Comparison of ENCODE assay signal across 39 mouse cellular contexts in the genomic region with DNA sequence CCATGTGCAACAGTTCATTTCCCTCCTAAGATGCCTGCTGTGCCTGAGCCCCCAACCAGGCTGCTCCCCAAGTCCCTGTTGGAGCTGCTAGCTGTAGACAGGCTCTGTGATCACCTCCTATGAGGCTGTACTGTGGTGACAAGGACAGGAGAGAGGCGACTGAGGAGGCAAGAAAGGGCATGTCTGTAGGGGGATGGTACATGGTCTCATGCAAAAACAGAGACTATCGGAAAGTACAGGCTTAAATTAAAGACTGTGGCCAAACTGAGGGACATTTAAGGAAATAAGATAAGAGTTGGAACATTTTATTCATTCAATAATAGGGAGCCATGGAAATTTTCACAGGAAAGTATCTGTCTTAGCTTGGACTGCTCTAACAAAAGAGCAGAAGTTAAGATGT. TPM values are rescaled to one million over a fixed set of nuclear protein-coding genes. Genes with fewer than 3 reads are reported as not detected.
"Had no signal": no experiment of that assay in that cellular context is flagged by ENCODE, and none has a peak within 500 bp of the region (broad histone marks: within the 10 kb centered on the region; RNA-seq: fewer than 3 reads in every experiment).

No protein-coding gene starts in this region.

- H3K4me3 ChIP-seq: heart, embryonic 12.5 days; heart, embryonic 13.5 days; heart, embryonic 15.5 days; hindbrain, embryonic 10.5 days; hindbrain, embryonic 12.5 days; hindbrain, embryonic 13.5 days; hindbrain, embryonic 15.5 days; intestine, embryonic 15.5 days; kidney, embryonic 15.5 days; layer of hippocampus, adult 2 months; left cerebral cortex, adult 2 months had no signal

- H3K27me3 ChIP-seq: heart, embryonic 12.5 days; heart, embryonic 15.5 days; hindbrain, embryonic 12.5 days; hindbrain, embryonic 13.5 days; hindbrain, embryonic 15.5 days; intestine, embryonic 15.5 days; kidney, embryonic 15.5 days had no signal

- DNase-seq: heart, postnatal 10 days; heart, postnatal 14 days; heart, postnatal 36 days; heart, postnatal 4 days; kidney, adult 11 months; kidney, adult 18-20 months; kidney, adult 2 months; kidney, adult 8-10 months; kidney, adult 9 months; kidney, postnatal 10 days; kidney, postnatal 14 days; kidney, postnatal 25 days; kidney, postnatal 36 days; kidney, postnatal 4 days; layer of hippocampus, adult 9-11 months; layer of hippocampus, postnatal 36 days had no signal

- H3K4me2 ChIP-seq: heart, embryonic 12.5 days; heart, embryonic 13.5 days; heart, embryonic 15.5 days; hindbrain, embryonic 12.5 days; hindbrain, embryonic 13.5 days; hindbrain, embryonic 14.5 days; hindbrain, embryonic 15.5 days; intestine, embryonic 15.5 days; kidney, embryonic 15.5 days had no signal

- H3K27ac ChIP-seq: heart, embryonic 13.5 days; heart, embryonic 15.5 days; hindbrain, embryonic 10.5 days; hindbrain, embryonic 12.5 days; hindbrain, embryonic 13.5 days; hindbrain, embryonic 14.5 days; hindbrain, embryonic 15.5 days; hindbrain, postnatal 0 days; intestine, embryonic 15.5 days; kidney, embryonic 15.5 days; kidney, postnatal 0 days; layer of hippocampus, adult 2 months; left cerebral cortex, adult 2 months had no signal

- H3K4me1 ChIP-seq: heart, embryonic 12.5 days; heart, embryonic 13.5 days; heart, embryonic 15.5 days; intestine, embryonic 15.5 days; kidney, embryonic 15.5 days had no signal

- H3K9ac ChIP-seq: heart, embryonic 12.5 days; heart, embryonic 13.5 days; heart, embryonic 15.5 days; hindbrain, embryonic 12.5 days; hindbrain, embryonic 13.5 days; hindbrain, embryonic 14.5 days; hindbrain, embryonic 15.5 days; intestine, embryonic 15.5 days; kidney, embryonic 15.5 days had no signal

- H3K9me3 ChIP-seq: heart, embryonic 12.5 days; heart, embryonic 13.5 days; heart, embryonic 15.5 days; hindbrain, embryonic 10.5 days; hindbrain, embryonic 12.5 days; hindbrain, embryonic 13.5 days; hindbrain, embryonic 15.5 days; intestine, embryonic 15.5 days; kidney, embryonic 15.5 days had no signal

- H3K36me3 ChIP-seq: heart, embryonic 12.5 days; heart, embryonic 13.5 days; heart, embryonic 15.5 days; hindbrain, embryonic 10.5 days; hindbrain, embryonic 12.5 days; hindbrain, embryonic 13.5 days; hindbrain, embryonic 15.5 days; intestine, embryonic 15.5 days; kidney, embryonic 15.5 days had no signal

- ATAC-seq: hindbrain, embryonic 16.5 days; hindbrain, postnatal 0 days; inflammation-experienced regulatory T-cells, adult 6 months; intestine, embryonic 15.5 days; intestine, embryonic 16.5 days; intestine, postnatal 0 days had no signal

RNA-seq across cellular contexts. Expression of a gene that starts 29.1 kb away (rescaled TPM):
- total RNA-seq: heart, postnatal 10 days; heart, postnatal 25 days; heart, postnatal 36 days; heart, postnatal 4 days; hematopoietic stem cell, adult 5-6 weeks had no signal
- polyA plus RNA-seq: heart, embryonic 12.5 days; heart, embryonic 13.5 days; heart, embryonic 16.5 days; heart, postnatal 0 days; inflammation-experienced regulatory T-cells, adult 6 months; kidney, embryonic 14.5 days; kidney, postnatal 0 days had no signal
